Mouse (Mus musculus) layer of hippocampus, adult 9-11 months (tissue): ENCODE data around the gene Rraga.

Source experiments
- DNase-seq: peaks from one replicate; pipeline ENCODE4 v3.0.0; 2022

The Rraga gene

DNA sequence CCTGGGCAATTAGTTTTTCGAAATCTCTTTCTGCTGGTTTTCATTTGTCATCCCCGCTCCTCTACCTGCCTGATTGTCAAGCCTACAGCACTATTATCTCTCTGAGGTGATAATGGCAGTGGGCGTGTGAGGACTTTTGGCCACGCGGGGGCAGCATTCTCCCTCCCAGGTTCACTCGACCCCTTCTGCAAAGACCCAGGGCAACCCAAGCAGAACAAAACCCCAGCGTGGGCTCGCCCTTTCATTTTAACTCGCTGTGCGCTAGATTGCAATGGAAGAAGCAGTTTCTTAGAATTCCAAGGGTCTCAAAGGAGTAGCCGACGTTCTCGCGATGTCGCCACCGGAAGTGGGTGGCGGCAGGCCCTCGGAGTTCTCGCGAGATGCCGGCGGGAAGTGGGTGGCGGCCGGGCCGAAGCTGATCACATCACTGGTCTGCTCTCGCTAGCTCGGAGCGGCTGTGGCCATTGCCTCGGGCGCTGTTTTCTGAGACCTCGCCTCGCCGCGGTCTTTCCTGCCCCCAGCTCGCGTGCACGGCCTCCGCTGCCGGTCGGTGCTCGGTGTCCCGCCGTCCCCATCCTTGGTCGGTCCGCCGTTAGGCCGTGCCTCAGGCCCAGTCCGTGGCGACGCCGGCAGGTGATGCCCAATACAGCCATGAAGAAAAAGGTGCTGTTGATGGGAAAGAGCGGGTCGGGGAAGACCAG, at the start of gene Rraga:
Gene Rraga, plus strand, starts transcription at position 386 of the 701 bp plus-strand sequence.
- peak; percentile 94 for DNase-seq

DNA sequence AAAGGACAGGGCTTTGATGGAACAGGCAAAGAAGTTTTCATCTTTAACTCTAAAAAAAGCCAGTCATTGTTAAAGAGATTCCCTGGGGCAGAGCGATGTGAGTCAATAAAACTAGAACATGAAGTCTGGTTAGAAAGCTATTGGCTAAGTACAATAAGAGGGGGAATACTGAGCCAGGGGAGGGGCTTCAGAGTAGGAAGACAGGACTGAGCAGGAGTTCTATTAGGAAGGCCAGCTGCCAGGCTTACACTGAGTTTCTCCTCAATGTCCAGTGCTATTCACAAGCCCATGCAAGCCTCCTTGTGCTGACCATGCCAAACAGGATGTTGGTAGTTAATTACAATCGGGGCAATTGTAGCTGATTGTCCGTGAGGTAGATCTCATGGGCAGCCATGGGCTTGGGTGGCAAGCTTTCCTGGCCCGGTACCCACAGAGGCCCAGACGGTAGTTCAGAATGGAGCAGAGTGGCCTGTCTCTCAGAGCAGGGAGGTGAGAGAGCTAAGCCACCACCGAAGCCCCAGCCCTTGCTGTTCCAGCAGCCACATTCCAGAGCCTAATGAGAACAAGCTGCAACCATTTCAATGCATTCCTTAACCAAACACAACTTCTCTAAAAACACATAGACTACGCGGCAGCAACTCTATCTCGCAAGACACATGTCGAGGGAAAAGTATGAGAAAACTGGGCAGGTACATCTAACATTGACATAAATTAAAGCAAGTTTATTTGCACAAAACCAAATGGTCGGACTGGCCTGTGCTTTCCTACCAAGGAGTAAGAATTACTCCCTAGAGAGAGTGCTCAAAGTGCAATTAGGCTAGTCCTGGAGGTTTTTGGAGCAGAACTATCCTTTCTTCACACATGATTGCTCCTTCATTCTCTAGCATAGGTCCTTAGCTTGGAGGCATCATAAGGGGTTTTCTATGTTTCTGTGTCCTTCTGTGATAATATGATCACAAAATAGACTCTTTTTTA, 48.0 kb upstream of the Rraga start:
- DNase-seq = no peak

DNA sequence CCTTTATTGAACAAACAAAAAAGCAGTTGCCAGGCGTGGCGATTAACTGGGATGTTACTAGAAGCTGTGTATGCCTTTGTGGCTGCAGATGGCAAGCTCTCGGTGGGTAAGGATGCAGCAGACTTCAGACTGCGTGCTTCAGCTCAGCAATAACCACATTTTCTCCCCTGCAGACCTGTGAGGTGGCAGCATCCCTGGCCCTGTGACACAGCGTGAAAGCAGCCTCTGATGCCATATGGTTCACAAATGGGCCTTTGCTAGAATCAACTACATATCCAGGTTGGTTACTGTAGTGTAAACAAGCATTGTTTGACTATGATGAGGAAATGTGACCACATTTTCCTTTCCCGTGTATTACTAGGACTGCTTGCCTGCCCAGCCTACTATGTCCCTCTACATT, 46.3 kb upstream of the Rraga start:
- DNase-seq = no peak

DNA sequence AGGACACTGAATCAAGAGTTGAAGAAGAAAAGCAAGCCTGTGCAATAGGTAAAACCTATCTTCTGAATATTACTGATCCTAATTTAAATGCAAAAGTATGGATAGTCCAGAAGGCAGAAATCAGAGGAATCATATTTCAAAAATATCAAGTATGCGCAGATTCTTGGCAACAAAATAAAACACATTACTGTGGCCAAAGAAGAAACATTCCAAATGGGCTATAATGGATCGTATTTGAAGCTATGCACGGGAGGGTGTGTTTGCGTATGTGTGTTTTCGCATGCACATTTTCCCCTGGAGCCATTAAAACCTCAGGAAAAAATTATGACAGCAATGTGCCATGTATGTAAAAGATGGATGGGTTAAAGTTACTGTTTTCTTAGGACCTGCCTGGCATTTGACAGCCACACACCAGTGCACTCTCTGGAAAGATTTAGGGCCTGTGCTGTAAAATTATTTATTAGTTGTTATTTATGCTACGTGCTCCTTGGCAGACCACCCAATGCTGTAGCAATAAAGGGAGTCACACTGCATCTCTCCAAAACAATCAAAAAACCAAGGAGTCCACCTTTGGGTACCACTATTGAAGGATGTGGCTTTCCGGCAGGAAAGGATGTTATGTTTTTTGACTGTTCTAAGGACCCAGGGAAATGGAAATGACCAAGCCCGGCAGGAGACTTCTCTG, 41.9 kb upstream of the Rraga start:
- no peak for DNase-seq

DNA sequence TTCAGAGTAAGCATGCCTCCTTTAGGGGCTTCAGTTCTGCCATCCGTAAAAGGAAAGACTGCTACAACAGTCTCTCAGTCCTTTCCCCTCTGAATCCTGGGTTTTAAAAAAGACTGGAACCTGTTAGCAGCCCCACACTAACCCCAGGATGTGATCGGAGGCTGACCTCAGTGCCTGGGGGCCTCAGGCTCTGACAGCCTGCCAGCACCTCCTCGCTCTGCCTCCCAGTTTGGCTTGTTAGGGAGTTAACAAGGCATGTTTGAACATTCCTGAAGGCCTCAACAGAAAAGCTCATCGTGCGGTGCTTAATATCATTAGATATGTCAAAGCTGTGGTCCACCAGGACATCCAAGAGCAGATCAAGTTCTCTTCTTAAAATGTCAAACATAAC, 41.4 kb upstream of the Rraga start:
- no peak for DNase-seq

DNA sequence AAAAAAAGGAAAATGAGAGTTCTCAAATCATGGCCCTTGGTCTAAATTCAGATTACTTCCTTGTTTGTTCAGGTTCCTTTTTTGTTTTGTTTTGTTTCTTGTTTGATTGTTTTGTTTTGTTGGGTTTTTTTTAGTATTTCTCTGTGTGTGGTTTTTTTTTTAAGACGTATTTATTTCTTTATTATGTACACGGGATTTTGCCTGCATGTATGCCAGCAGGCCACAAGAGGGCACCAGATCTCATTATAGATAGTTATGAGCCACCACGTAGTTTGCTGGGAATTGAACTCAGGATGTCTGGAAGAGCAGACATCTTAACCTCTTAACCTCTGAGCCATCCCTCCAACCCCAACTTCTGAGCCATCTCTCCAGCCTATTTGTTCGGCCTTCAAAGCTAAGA, 37.5 kb upstream of the Rraga start:
- DNase-seq = no peak

DNA sequence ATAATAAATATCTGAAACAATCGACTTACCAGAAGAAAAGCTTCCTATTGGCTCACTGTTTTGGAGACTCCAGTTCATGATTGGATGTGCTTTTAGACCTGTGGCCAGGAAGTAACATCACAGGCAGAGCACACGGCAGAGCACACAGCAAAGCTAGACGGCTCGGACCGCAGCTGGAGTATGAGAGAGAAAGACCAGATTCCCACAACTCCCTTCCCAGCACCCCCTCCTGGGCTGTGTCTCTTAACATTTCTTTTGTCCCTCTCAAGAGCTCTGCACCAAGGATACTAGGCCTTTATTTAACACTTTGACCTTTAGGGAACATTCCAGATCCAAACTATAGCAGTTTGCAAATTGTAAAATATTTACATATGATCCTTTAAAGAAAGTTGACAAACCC, 36.5 kb upstream of the Rraga start:
- no peak for DNase-seq

DNA sequence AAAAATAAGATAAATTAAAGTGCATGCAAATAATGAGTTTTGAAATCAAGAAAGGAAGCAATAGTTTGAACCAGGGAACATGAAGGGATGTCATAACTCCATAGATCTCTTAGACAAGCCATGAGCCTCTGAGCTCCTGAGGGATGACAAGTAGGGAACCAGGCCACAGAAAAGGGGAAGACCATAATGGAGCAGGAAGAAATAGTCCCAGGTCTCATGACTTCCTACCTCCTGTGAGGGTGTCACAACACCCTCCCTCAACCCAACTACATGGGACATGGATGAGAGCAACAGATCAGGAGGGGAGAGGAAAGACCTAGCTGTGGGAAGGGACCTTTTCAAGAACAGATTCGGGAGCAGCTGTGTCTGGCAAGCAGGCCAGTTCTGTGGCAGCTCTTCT, 33.9 kb upstream of the Rraga start:
- DNase-seq = no peak

DNA sequence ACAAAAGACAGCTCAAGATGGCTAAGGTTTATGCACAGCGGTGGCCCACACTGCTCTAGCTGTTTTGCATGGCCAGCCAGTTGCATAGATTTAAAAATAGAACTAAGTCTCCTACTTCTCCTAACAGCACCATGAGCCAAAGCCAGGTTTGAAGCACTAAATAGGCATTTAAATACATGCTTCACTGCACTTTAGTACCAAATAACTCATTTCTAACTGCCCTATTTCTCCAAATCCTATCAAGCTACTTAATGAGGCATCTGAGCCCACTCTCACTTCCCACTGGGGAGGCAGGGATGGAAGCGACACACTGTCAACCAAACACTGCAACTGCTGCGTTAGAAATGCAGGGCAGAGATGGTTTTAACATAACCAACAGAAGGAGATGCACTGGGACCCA, 31.5 kb upstream of the Rraga start:
- DNase-seq = no peak

DNA sequence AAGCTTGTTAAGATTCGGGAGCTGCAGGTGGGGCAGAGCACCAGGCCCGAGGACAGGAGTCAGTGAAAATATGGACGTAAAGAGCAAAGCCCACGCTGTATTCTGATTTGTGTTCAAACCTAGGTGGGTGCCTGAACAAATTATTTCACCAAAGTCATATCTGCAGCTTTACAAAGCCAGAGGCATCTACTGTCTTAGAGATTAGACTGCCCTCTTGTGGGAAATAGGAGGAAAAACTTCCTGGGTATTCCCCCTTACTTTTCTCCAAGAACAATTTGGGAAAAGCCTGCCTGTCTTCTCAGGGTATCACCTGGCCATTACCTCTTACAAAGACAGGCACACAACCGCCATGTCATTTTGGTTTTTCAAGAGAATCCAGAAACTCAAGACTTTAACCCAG, 29.9 kb upstream of the Rraga start:
- DNase-seq = no peak

DNA sequence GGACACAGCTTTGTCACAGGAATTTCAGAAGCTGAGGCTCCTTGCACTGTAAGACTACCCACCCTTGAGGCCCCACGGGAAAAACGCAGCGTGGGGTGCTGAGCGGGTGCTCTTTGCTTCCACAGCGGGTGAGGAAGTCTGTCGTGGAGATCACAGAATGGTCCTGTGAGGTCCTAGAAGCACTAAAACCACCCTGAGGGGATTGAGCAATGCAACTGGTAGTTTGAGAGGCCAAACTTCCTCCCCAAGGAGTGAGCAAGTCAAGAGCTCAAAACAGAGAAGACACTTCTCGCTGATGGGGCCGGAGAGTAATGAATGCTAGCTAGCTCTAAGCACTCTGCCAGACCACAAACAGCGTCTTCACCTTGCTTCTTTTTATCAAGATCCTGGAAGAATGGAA, 27.1 kb upstream of the Rraga start:
- no peak for DNase-seq

DNA sequence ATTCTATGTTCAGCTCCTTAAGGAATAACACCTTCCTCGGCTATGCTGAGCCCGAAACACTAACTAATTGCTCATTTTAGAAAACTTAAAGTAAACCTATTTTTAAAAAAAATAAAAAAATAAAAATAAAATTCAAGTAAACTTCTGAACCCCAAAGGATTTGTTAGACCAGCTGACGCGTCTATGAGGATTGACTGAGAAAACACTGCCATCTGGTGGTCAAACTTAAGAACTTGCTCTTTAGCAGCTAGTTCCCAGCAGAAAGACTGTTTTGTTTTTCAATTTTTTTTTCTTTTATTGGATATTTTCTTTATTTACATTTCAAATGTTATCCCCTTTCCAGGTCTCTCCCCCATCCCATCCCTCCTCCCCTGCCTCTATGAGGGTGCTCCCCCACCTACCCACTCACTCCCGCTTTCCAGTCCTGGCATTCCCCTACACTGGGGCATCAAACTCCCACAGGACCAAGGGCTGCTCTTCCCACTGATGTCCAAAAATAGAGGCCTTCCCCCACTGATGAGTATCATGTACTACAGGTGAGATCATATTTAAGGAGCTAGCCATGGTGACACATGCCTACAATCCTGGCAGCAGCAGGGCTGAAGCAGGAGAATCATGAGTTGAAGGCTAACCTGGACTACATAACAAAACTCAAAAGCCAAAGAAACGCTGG, 20.3 kb upstream of the Rraga start:
- DNase-seq = no peak

DNA sequence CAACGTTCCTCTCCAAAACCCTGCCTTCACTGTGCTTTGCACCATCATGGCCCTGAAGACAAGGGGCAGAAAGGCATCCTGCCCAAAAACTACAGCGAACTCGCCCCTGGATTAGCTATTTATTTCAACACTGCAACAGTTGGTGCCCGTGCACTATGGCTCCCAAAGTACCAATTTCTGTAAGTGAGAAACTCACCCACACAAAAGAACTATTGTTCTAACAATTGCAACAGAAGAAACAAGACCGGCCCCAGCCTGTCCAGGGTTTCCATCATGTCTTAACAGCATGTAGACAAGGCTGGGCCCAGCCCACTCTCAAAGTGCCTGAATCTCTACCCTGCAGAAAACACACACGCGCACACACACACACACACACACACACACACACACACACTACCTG, 18.1 kb upstream of the Rraga start:
- no peak for DNase-seq

DNA sequence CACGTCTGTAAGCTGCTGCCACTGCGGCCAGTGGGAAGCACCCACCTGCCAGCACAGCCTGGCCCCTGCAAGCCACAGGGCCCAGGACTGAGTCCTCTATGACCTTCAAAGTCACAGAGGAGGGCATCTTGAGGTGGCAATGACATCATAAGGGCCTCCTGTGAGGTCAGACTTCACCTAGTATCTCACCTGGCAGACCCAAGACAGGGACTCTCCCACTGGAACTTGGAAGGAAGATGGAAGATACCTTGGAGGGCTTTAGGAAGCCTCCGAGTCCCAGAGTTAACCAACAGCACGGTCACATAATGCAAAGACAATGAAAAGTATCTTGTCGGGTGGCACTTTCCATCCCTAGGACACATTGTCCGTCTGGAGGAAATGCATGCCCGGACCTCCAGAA, 17.2 kb upstream of the Rraga start, which contains the start of gene Saxo1:
Gene Saxo1, minus strand, starts transcription at position 101 of the 400 bp plus-strand sequence.
- no peak for DNase-seq

DNA sequence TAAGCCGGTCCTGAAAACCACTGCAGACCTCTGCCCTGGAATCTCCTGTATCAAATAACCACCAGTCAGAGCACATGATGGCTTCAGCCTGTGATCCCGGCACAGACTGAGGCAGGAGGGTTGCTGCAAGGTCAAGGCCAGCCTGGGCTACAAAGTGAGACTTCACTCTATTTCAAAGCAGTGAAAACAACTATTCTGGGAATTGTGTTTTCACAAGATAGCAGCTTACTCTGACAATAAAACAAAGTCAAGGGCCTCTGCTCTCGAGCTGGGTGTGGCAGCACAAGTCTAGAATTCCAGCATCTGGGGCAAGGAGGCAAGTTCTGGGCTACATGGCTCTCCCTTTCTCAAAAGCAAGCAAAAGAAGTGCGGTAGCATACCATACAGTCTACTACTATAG, 16.5 kb upstream of the Rraga start:
- DNase-seq = no peak

DNA sequence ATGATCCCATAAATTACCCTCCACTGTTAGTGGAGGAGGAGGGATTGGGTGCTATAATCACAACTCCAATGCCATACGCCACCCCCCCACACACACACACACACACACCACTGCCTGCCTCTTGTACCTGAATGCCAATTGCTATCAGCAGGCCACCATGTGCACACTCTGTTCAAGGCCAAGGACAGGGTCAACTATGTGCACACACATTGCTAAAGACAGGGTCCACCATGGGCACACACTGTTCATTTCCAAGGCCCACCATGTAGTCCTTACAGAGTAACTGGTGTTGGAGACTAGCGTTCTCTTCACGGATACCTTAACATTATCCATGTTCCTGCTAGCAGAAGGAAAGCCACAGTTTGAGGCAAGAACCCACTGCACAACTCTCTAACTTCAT, 14.4 kb upstream of the Rraga start:
- DNase-seq = no peak

DNA sequence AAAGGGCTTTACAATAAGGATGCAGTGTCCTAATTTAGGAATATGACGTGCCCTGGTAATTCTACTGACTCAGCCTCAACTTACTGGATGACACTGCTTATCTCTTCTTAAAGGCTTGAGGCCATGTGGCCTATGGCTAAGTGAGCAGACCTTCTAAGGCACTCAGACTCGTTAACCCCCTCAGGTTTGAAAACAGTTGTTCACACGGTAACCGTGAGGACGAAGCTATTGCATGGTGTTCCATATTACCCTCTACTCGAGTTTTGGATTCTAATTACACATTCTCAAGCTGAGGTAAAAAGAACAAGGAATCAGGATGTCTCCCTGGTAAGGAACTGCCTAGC, 557 bp upstream of the Rraga start:
- no peak for DNase-seq

DNA sequence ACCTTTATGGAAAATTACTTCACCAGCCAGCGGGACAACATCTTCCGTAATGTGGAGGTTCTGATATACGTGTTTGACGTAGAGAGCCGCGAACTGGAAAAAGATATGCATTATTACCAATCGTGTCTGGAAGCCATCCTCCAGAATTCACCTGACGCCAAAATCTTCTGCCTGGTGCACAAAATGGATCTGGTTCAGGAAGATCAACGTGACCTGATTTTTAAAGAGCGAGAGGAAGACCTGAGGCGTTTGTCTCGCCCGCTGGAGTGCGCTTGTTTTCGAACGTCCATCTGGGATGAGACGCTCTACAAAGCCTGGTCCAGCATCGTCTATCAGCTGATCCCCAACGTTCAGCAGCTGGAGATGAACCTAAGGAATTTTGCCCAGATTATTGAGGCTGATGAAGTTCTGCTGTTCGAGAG, 663 bp downstream of the Rraga start:
- DNase-seq = peak; percentile 11

DNA sequence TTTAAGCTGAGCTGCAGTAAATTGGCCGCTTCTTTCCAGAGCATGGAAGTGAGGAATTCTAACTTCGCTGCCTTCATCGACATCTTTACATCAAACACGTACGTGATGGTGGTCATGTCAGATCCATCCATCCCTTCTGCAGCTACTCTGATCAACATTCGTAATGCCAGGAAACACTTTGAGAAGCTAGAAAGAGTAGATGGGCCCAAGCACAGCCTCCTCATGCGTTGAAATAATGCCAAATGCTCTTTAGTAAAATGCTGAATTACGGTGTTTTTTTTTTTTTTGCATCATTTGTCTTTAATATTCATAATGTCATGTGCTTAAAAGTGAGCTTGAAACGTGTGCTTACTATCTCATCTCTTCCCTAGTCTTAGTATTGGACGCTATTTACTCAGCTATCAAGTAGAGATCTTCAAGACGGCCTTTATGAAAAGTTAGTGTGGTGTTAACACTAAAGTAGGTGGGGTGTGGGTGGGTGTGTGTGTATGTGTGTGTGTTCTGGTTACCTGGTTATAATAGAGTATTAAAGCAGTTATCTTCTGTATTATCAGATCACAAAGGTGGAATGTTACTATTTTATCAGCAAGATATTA, 1.3 kb downstream of the Rraga start:
- no peak for DNase-seq

DNA sequence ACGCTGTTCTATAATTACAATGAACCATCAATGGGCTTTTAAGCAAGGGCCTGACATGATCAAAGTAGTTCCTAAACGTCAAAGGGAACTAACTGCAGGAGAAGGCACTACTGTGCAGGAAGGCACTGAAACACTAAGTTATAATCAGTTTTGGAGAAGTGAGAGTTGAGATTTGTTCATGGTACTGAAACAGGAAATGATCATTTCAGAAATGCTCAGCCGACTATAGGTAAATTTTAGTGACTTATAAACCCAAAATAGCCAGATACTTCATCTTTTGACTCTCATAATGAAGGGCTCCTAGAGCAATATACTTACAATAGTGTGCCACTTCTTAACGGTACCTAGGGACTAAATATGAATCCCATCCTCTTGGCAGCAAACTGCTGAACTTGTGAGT, 4.6 kb downstream of the Rraga start:
- DNase-seq = no peak

DNA sequence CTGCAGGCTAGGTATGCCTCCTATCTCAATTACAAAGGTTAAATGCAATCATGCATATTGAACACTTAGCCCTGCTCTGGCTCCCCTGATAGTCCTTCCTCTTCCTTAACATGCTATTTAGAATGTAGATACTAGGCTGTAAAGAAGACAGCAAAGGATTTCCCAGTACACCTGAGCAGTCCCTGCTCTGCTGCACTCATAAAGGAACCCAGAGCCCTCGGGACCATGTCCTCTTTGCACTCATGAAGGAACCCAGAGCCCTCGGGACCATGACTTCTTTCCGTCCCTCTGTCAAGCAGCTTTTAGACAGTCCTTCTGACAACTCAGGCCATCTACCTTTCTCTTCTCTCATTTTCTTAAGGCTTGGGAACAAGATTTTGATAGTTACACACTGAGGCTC, 5.1 kb downstream of the Rraga start:
- DNase-seq = no peak

DNA sequence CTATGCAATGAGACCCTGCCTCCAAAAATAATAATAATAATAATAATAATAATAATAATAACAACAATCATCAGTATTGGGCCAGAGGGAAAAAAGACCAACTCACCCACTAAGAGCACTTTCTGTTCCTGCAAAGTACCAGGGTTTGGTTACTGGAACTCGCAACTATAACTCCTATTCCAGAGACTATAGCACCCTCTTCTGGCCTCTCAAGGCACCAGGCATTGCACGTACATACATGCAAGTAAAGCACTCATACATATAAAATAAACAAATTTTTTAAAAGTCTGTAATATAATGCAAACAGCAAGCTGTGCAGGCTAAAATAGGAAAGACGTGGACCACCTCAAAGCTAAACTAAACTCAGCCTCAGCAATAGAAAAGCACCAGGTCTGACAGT, 12.8 kb downstream of the Rraga start:
- no peak for DNase-seq

DNA sequence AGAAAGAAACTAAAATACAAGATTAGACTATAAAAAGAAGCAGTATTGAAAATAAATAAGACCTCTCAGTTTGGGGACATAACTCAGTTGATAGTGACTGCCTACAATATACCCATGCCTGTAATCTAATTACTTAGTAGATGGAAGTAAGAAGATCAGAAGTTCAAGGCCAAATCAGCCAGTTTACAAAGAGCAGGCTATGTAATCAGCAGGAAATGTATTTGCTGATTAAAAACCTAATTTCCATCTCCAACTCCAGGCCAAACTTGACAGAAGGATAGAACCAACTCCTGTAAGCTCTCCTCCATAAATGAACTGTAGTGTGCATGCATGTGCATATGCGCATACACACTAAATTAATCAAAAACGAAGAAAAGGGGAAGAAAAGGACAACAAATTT, 15.8 kb downstream of the Rraga start:
- DNase-seq = no peak
